Mouse (Mus musculus) embryo, embryonic 10.5 days (tissue): Measurements from ENCODE around the gene Chst14.

Source experiments
- DNase-seq: peaks from one replicate; pipeline ENCODE4 v3.0.0-alpha.2; 2015; ENCODE audit warnings: low spot score

Chst14 gene

DNA sequence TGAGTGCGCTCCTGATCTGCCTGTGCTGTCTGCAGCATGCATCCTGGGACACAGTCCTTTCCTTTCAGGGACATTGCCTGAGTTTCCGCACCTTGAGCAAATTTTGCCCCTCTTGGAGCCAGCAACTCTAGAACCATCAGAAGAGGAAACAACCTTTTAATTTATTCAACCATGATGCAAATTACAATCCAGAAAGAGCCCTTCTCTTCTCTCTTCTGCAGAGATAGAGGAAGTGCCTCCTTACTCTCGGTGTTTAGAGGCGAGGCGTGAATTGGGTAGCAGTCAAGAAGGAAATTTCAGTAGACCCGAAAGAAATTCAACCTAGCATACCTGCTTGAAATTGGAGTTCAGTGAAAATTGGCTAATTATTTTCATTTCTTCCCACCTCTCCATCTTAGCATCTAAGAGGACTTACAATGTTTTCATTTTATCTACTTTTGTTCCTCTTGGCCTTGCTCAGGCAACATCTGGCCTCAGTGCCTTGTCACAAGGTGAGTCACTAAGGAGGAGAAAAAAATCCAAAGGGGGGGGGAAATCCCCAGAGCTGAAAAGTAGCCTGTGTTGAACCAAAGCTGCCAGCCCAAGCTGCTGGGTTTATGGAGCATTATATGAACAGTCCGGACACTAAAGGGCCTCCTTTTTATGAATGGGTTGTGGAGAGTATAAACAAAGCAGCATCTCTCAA, 20.7 kb upstream of the Chst14 start:
- no peak for DNase-seq

DNA sequence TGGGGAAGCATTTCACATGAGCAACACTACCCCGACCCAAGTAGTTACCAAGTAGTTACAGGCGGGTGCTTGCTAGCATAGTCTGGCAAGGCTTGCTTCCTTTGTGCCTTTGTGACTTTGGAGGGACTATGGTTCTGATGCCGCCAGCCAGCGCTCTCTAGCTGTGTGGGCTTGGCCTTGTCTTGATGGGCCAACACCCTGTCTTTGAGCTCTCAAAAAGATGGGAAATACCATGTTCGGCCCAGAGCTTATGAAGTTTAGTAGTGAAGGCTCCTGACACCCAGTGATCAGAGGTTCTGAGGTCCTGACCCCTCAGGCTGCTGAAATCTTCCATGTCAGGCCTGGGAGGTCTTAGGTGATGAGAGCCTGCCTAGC, 20.2 kb upstream of the Chst14 start:
- no peak for DNase-seq

DNA sequence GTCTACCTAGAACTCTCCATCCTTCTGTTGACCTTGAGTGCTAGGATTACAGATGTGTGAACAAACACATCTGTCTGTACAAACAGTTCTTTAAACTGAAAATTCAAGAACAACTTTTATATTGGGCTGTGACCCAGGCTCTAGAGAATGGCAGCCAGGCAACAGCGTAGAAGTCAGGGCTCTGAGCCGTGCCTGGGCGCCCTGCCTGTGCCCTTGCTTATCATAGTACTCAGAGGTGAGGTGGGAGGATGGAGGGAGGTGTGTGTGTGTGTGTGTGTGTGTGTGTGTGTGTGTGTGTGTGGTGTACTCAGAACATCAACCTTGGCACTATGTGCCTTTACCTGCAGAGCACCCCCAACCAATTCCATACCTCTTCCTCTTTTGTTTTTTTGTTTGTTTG, 18.5 kb upstream of the Chst14 start:
- no peak for DNase-seq

DNA sequence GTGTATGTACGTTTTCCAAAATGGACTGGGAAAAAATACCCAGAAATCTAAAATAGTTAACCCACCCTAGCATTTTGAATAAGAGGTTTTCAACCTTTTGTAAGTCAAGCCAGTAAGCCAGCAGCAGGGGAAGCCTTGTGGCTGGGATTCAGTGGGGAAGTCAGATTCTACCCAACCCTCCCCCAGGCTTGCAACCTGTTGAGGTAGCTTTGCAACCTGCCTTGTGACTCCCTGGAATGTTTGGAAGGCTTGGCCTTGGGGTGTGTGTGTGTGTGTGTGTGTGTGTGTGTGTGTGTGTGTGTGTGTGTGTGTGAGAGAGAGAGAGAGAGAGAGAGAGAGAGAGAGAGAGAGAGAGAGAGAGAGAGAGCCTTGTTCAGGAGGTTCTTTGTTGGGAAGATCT, 17.1 kb upstream of the Chst14 start:
- DNase-seq, result no peak

DNA sequence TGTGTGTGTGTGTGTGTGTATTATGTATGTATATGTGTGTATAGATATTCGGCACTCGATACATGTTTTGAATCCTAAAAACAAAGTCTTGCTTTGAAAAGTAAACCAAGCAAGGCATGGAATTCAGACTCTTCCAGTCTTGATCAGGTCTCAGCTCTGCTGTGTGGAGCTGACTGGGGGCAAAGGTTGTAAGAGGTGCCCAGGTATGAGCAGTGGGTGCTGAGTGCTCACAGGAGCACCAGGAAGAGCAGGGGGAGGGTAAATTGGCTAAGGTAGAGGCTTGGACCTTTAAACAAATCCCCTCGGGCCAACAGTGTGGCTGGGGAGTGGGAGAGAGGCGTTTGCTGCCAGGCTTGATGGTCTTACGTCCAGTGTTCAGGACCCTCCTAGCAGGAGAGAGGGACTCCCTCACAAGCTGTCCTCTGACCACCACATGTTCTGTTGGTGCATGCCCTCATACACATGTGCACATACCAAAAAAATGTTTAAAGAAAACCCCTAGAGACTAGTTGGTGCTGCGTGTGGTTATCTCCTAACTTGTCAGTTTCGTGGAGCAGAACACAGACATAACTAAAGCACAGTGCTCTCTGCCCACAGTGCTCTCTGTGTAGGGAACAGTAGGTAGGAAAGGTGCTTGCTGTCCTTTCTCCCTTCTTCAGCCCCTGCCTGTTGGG, 15.6 kb upstream of the Chst14 start:
- DNase-seq, result no peak

DNA sequence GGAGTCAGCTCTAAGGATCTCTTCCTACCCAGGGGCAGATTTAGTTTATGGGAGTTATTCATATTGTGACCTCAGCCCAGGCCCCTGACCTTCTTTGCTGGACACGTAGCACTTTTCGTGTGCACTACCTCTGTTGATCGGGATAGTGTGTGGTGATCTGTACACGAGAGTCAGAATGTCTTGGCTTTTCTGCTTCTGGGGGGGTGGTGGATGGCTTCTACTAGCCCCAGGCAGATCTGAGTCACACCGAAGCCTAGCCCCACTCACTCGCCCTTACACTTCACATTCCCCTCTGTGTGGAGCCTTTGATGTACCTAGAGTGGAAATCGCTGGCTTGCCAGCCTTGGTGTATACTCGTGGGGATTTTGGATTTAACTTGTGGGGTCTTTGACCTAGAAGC, 13.6 kb upstream of the Chst14 start:
- DNase-seq, result no peak

DNA sequence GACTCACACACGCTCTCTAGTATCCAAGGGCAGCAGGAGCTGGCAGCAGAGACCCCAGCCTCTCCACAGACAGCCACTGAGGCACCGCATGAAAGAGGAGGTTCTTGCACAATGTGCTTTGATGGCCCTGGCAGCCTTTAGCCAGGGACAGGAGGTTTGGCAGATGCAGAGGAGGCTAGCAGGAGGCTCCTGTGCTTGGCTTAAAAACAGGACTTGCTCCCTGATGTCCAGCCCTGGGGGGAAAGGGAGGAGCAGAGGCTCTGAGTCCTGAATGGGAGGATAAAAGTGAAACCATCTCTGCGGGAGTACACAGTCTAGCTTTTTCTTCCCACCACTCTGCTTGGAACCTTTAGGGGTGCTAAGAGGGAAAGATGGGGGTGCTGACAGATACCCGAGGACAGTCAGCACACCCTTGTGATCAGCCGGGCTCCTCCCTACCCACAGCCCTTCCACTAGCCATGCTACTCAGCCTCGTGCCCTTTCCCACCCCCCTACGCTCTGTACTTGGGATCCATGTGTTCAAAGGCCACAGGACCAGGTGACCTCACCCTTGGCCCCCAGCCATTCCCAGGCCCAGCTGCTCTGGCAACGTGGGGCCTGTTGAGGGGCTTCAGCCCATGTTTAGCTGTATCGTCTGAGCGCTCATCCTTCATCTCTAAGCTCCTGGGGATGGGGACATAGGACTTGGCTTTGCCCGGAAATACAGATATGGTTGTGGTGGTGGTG, 12.6 kb upstream of the Chst14 start:
- no peak for DNase-seq

DNA sequence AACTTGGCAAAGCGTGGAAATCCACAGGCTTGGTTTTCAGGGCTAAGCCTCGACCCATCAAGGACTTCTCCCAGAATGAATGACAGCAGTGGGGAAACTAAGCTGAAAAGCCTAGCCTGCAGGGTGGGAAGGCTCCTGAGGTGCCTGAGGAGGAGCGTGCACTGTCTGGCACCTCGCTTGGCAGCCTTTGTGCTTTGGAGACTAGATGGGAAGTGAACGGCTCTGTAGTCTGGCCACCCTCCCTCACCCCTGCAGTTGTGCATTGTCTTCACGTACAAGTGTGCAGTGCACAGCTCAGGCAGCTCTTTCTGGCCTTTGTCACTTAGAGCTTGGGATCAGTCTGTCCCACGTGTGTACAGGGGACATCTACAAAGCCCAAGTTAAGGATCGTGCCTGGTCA, 11.6 kb upstream of the Chst14 start:
- no peak for DNase-seq

DNA sequence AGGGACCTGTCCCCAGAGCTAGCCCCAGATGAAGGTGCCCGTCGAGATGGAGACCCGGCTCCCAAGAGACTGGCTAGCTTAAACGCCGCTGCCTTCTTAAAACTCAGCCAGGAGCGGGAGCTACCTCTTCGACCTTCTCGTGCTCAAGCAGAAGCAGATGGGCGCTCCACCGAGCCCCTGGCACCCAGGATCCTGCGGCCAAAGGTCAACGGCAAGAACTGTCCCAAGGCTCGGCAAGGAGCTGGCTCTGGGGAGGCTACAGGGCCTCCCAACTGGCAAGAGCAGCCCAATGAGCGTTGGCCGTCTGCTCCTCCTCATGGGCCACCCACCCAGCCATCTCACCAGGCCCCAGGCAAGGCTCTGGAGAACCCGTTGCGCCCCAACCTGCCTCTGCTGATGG, 9.9 kb upstream of the Chst14 start:
- no peak for DNase-seq

DNA sequence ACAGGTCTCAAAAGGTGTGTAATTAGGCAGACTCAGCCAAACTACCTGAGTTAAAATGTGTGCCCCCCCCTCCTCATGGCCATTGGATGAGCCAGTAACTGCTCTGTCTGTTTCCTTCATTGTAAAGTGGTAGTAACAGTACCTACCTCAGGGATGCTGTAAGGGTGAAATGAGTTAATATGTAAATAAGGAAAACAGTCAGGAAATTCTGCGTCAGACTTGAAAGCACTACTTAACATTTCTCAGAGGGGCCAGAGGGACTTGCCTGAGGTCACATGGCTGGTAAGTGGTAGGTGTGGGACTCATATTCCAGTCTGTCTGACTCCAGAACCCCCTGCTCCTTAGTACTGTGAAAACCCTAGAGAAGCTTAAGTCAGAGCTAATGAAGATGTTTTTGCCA, 7.8 kb upstream of the Chst14 start:
- DNase-seq, result no peak

DNA sequence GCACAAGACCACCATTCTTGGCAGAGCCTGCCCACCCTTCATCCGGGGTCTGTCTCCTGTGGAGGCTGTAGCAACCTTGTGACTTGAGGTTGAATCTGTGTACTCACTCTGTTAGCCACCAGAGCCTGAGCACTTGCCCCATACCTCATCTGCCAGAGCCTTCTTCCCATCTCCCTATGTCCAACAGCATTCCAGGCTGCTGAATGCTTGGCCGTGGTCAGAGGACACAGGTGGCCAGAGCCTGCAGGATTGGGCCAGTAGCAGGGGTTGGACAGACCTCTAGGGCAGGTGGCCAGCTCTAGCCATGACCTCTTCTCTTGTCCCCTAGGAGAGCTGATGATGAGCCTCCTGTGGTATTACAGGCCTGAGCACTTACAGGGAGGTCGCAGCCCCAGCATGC, 5.9 kb upstream of the Chst14 start:
- DNase-seq, result no peak

DNA sequence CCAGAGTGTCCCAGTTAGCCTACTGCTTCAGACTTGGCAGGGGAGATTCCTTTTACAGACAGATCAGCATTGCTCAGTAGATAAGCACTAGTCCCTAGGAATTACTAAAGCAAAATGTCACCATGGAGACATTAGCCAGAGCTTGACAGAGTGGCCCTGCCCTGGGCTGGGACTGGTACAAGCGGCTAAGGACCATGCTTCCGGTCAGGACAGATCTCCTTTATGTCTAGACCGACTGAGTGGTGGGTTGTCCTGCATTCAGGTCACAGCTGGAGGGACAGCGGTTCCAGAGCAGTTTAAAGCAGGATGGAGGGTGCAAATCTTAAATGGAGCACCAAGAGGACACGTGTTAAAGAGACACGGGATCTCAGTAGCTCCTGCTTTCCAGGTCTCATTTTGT, 344 bp upstream of the Chst14 start:
- no peak for DNase-seq

DNA sequence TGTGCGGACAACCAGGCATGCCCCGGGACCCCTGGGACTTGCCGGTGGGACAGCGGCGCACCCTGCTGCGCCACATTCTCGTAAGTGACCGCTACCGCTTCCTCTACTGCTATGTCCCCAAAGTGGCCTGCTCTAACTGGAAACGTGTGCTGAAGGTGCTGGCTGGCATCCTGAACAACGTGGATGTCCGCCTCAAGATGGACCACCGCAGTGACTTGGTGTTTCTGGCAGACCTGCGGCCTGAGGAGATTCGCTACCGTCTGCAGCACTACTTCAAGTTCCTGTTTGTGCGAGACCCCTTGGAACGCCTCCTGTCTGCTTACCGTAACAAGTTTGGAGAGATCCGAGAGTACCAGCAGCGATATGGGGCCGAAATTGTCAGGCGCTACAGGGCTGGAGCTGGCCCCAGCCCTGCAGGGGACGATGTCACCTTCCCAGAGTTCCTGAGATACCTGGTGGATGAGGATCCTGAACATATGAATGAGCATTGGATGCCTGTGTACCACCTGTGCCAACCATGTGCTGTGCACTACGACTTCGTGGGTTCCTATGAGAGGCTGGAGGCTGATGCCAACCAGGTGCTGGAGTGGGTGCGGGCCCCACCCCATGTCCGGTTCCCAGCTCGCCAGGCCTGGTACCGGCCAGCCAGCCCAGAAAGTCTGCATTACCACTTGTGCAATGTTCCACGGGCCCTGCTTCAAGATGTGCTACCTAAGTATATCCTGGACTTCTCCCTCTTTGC, 873 bp downstream of the Chst14 start:
- peak; percentile 31 for DNase-seq

DNA sequence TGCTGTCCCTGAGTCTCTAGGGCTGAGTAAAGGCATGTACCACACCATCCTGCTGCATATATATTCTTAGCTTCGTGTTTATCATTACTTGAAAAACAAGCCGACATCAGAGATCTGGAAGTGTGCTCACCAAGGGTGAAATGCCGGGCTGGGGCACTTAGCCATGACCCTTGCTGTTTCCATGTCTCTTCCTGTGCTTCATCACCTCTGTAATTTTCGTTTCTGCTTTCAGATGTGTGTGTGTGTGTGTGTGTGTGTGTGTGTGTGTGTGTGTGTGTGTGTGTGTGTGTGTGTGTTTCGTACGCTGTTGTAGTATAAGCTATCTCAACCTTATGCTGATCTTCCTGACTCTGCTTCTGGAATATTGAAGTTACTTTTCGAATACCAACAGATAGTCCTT, 15.0 kb downstream of the Chst14 start:
- no peak for DNase-seq

DNA sequence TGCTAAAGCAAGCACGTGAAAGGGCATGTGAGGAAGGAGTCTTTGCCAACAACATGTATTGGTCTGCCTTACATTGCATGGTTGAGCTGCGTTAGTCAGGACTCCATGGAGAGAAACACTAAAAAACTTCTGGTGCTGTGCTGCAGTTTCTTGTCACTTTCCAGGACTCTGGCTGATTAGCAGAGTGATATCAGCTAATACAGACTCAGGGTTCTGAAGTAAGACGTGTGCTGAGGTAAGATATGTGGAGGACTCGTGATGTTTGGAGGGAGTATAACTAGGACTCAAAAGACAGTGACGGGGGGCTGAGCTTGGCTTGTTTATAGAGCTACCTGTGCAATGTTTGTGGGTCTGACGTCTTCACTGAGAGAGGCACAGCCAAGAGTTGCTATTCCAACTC, 16.9 kb downstream of the Chst14 start:
- DNase-seq, result no peak

DNA sequence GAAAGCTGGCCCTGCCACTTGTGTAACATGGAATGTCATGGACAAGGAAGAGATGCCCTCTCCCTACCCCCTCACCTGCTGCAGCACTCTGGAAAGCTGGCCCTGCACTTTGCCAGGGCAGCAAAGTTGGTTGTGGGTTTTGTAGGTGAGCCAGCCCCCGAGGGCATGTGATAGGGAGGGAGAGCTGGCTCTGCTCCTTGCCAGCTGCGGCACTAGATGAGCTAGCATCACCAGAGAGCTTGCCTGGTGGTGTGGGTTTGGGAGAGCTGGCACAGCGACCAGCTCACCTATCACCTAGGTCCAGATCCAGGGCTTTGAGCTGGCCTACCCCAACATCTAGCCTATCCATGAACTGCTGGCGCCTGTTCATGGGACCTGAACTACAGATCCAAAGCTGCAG, 22.5 kb downstream of the Chst14 start:
- no peak for DNase-seq

DNA sequence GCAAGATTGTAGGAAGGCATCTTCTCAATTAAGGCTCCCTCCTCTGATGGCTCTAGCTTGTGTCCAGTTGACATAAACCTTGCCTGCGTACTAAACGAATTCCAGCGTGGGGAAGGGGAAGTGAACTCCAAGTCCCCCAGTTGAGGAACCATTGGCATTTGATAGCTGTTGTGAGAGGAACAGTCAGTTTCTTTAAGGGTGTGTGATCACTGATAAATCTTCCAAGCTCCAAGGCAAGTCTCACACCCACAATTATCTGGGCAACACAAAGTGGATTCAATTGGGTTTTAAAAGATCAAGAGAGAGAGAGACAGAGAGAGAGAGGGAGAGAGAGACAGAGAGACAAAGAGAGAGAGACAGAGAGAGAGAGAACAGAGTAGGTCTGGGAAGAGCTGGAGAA, 23.4 kb downstream of the Chst14 start:
- no peak for DNase-seq

DNA sequence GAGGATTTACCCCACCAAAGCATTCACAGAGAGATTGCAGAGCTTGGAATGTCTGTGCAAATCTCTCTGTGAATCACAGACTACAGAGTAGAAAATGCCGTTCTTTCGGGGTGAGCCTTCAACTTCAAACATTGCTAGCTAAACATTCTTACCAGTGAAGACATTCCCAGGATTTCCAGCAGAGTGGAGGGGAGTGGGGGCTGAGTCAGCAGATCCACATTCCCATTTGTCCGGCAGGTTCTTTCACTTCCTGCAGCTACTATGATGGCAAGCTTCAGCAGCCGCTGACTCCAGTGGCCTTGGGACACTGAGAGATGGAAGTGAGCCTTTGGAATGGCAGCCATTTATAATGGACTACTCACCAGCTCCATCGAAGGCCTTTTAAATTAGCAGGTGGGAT, 30.2 kb downstream of the Chst14 start:
- DNase-seq, result no peak

DNA sequence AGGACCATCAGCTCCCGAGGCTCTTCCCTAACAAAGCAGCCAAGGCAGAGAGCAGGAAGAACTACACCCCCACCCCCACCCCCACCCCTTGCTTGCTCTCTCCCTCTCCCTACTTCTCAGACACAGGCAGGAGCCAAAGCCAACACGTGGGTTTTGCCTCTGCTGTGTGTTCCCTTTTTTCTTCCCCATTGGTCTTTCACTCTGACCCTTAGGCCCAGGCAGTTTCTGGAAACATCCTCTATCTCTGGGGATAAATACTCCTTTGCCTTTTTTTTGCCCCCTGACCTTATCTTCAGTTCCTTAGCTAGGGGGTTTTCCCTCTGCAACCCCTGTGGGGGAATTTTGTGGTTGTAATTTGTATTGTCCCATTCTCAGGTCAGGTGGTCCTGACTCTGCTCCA, 33.3 kb downstream of the Chst14 start:
- DNase-seq, result no peak

DNA sequence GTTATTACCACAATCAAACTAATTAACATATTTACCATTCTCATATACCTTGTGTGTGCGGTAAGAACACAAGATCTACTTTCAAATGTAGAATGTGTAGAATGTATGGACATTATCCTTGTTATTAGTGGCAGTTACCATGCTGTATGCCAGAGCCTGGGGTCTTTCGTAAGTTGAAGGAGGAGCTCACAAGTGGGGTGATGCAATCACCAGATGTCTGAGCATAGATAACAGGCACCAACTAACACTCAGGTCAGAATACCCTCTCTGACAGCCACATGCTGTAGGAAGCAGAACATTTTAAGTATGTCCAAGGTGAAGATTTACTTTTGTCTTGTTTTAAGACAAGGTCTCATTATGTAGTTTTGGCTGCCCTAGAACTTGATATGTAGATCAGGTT, 34.1 kb downstream of the Chst14 start:
- no peak for DNase-seq

DNA sequence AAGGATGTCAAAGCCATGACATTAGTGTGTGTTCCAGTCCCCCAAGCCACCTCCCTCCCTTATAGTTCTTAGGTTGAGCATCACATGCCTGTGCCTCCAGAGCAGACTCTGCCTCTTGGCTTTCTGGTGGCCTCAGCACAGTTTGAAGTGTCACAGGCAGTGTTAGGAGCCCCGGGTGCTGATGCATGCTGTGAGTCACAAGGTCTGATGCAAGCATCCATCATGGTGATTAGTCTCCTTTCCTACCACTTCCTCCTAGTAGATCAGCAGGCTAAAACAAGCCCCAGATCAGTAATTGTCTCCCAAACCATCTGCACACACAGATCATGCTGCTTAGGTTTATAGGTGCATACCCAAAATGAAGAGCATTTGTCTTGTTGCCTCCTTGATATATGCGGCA, 35.2 kb downstream of the Chst14 start:
- DNase-seq, result no peak

DNA sequence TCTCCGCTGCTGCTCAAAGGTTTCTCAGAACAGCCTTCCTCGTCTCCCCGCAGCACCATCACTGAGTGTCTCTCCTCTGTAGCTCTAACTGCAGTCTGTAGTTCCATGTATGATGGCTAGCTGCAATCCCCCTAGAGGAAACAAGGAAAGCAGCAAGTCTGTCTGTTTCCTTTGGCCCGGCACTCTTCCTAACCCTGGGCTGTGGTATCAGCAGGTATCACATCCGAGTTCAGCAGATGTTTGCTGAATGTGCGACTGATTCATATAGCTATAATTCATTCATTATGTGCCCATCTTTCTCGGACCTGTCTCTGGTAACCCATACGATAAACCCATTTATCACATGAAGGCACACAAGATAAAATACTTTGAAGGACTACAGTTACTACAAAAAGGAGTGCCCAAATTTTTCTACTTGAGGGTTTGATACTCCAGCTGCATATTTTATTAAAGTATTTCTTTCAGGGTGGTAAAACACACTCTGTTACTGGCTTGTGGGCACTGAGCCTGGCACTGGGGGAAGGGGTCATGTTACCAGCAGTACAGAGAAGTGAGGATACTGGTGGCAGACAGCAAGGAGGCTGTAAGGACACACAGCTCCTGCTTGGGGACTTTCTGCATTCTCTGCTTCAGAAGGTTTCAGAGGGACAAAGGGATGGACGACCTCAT, 36.8 kb downstream of the Chst14 start:
- peak; percentile 8 for DNase-seq

DNA sequence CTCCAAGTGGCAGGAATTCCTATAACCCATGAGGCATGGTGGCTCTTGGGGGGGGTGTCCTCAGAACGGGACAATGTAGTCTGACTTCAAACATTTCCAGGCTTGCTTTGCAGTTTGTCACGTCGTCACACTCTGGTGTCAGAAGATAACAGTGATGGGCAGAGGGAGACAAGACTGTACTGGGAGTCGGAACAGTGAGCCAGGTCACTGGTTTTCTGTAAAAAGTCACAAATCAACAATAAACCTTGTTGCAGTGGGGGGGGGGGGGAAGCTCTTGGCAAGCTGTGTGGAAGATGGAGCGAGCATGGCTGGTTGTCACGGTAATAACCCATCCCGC, 37.3 kb downstream of the Chst14 start:
- no peak for DNase-seq
